Comparison of ENCODE assay signal across 17 mouse cellular contexts in the genomic region with DNA sequence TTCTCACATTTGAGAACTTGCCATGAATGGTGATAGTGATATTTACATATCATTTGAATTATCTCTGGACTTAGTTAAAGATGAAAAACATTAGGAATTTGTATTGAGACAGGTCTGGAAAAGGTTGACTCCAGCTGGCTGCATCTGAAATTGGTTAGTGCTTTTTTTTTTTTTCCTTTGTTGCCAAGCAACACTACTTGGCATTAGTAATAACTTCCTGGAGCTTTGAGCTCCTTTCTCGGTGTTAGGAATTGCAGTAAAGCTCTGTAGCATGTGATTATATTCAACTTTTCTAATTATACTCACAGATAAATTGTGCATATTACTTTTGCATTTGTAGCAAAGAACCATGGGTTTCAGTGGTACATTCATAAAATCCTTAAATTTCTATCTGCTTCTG.
DNase-seq lines count a peak whose midpoint lies in the region; ATAC-seq and TF ChIP-seq lines count a peak whose summit lies in the region.
"Had no signal": no experiment of that assay in that cellular context is flagged by ENCODE, and none has a peak within 500 bp of the region (broad histone marks: within the 10 kb centered on the region; RNA-seq: fewer than 3 reads in every experiment).

No protein-coding gene starts in this region.

- no peak for DNase-seq in frontal cortex, postnatal 14 days (ENCODE audit: low spot score in 2 of 2)
- DNase-seq in left cerebral cortex, adult 2 months (ENCODE audit: extremely low spot score in 1 of 2, low spot score in 2 of 2), result no peak
- DNase-seq in left cerebral cortex, postnatal 36 days (ENCODE audit: low spot score in 2 of 2), result no peak
- DNase-seq in embryonic facial prominence, embryonic 10.5 days (ENCODE audit: low spot score), result peak; percentile 23
- no peak for DNase-seq in lung, adult 18-20 months
- no peak for DNase-seq in adrenal gland, adult 8-10 months
- DNase-seq: adrenal gland, postnatal 25 days; gastrocnemius, postnatal 10 days; heart, postnatal 10 days; kidney, postnatal 25 days; left cerebral cortex, postnatal 4 days; lung, postnatal 36 days; right cerebral cortex, postnatal 4 days had no signal

- H3K9me3 ChIP-seq in embryonic facial prominence, embryonic 10.5 days, result no peaks in the 10 kb centered on the region
- H3K9me3 ChIP-seq in midbrain, embryonic 16.5 days (replicated peaks; ENCODE audit: control insufficient read depth, low read length, poor library complexity, severe bottlenecking), result no peaks in the 10 kb centered on the region
- H3K9me3 ChIP-seq: embryonic facial prominence, embryonic 15.5 days had no signal

- H3K4me3 ChIP-seq in left cerebral cortex, adult 2 months, result no peak overlapping the region
- H3K4me3 ChIP-seq in embryonic facial prominence, embryonic 10.5 days, result no peak overlapping the region
- H3K4me3 ChIP-seq in midbrain, embryonic 16.5 days (ENCODE audit: low read depth, low read length), result no peak overlapping the region
- H3K4me3 ChIP-seq: embryonic facial prominence, embryonic 15.5 days had no signal

- no peak overlapping the region for H3K9ac ChIP-seq in midbrain, embryonic 16.5 days (ENCODE audit: low read depth, low read length)
- H3K9ac ChIP-seq: embryonic facial prominence, embryonic 15.5 days had no signal

- WGBS in embryonic facial prominence, embryonic 10.5 days, result 39% methylated on average over 1 of the region's 1 CpGs
- WGBS in midbrain, embryonic 16.5 days, result 6% methylated on average over 1 of the region's 1 CpGs

- no peak overlapping the region for H3K4me2 ChIP-seq in midbrain, embryonic 16.5 days (ENCODE audit: low read length)
- H3K4me2 ChIP-seq: embryonic facial prominence, embryonic 15.5 days had no signal

- peak; percentile 44; the same call in 1 of the 2 replicates for ATAC-seq in frontal cortex, adult (ENCODE audit: low TSS enrichment)
- ATAC-seq in midbrain, embryonic 16.5 days, result peak; percentile 66; the same call in 1 of the 2 replicates
- ATAC-seq: hindbrain, embryonic 16.5 days had no signal

- H3K36me3 ChIP-seq in embryonic facial prominence, embryonic 10.5 days (replicated peaks), result no peaks in the 10 kb centered on the region
- no peaks in the 10 kb centered on the region for H3K36me3 ChIP-seq in midbrain, embryonic 16.5 days (ENCODE audit: control insufficient read depth, insufficient read depth, low read length)
- H3K36me3 ChIP-seq: embryonic facial prominence, embryonic 15.5 days had no signal

- intact Hi-C loops in left cerebral cortex, adult 2 months (cut with DNase I), result loop anchor here (5.0 kb wide), 1 partner anchor 97 kb away; a partner anchor contains a TSS
- intact Hi-C loops in left cerebral cortex, postnatal 36 days (cut with DNase I), result no loop called here

- TF ChIP-seq CTCF in left cerebral cortex, adult 2 months (IDR thresholded peaks at IDR 0.05), result no peak

- H3K27ac ChIP-seq in left cerebral cortex, adult 2 months, result peak overlapping the region; percentile 28; the same call in 1 of the 2 replicates
- H3K27ac ChIP-seq in embryonic facial prominence, embryonic 10.5 days (replicated peaks), result peak overlapping the region; percentile 69; the same call in 1 of the 2 replicates
- no peak overlapping the region for H3K27ac ChIP-seq in midbrain, embryonic 16.5 days (ENCODE audit: low read length)
- H3K27ac ChIP-seq: embryonic facial prominence, embryonic 15.5 days had no signal

- no peaks in the 10 kb centered on the region for H3K27me3 ChIP-seq in embryonic facial prominence, embryonic 10.5 days (replicated peaks; ENCODE audit: low read depth, poor library complexity, severe bottlenecking)
- H3K27me3 ChIP-seq in midbrain, embryonic 16.5 days (ENCODE audit: control insufficient read depth, insufficient read depth, low read depth, low read length), result no peaks in the 10 kb centered on the region
- H3K27me3 ChIP-seq: embryonic facial prominence, embryonic 15.5 days had no signal

- peaks cover 11% of the 10 kb centered on the region; the same call in 1 of the 2 replicates for H3K4me1 ChIP-seq in embryonic facial prominence, embryonic 10.5 days
- H3K4me1 ChIP-seq in midbrain, embryonic 16.5 days (ENCODE audit: control insufficient read depth, insufficient read depth, low read length), result peaks cover 3% of the 10 kb centered on the region; the same call in 1 of the 2 replicates
- H3K4me1 ChIP-seq: embryonic facial prominence, embryonic 15.5 days had no signal
